Mouse (Mus musculus) liver, adult 2 months (tissue): ENCODE measurements at regions not wholly inside any gene's neighbourhood (a gene's known extent, or its start where the extent isn't known, plus 50 kb on each side); places are given as distances from the start of the nearest gene placed in this dataset.

Source experiments
- DNase-seq: peaks from one replicate; pipeline ENCODE4 v3.0.0-alpha.2; 2011; ENCODE audit warnings: low read depth, low spot score; ENCODE audit errors: extremely low read depth
- H3K27ac ChIP-seq: fragments of 200-500 bp; replicated peaks from 2 replicates; pipeline ENCODE4 v1.5.1; 2012; ENCODE audit warnings: low read depth, mild to moderate bottlenecking, control low read depth, inconsistent platforms, low read length; ENCODE audit not compliant: insufficient read depth
- H3K27me3 ChIP-seq: fragments of 200-500 bp; 2 replicates; pipeline ENCODE4 v1.6.1; 2012; ENCODE audit warnings: mild to moderate bottlenecking, moderate library complexity, low read length, inconsistent platforms; ENCODE audit not compliant: control insufficient read depth, insufficient read depth
- H3K36me3 ChIP-seq: fragments of 200-500 bp; 2 replicates; pipeline ENCODE4 v1.6.1; 2012; ENCODE audit warnings: low read length, inconsistent platforms; ENCODE audit not compliant: control insufficient read depth, insufficient read depth
- H3K4me1 ChIP-seq: fragments of 200-500 bp; 2 replicates; pipeline ENCODE4 v1.6.1; 2011; ENCODE audit warnings: low read length; ENCODE audit not compliant: control insufficient read depth, insufficient read depth
- H3K4me3 ChIP-seq: fragments of 200-500 bp; 2 replicates; pipeline ENCODE4 v1.5.1; 2011; ENCODE audit warnings: low read depth, mild to moderate bottlenecking, control low read depth, low read length, moderate library complexity; ENCODE audit not compliant: insufficient read depth
- H3K79me2 ChIP-seq: fragments of 200-500 bp; 2 replicates; pipeline ENCODE4 v1.6.1; 2012; ENCODE audit warnings: inconsistent platforms, mild to moderate bottlenecking, low read length, moderate library complexity; ENCODE audit not compliant: control insufficient read depth, insufficient read depth
- H3K9ac ChIP-seq: fragments of 200-500 bp; 2 replicates; pipeline ENCODE4 v1.6.1; 2012; ENCODE audit warnings: low read depth, mild to moderate bottlenecking, control low read depth, inconsistent platforms, low read length
- CTCF ChIP-seq: fragments of 200-500 bp; IDR thresholded peaks from 2 replicates; pipeline ENCODE4 v1.5.1; 2011; ENCODE audit warnings: low read depth, low read length, control low read depth
- POLR2A ChIP-seq: fragments of 200-500 bp; IDR thresholded peaks from 2 replicates; pipeline ENCODE4 v1.6.1; 2011; ENCODE audit warnings: low read length, control low read depth; ENCODE audit not compliant: insufficient read depth; ENCODE audit errors: extremely low read depth
- WGBS: fragments of 180-500 bp; shearing (Covaris S2); methylation state at CpG from one replicate; pipeline ENCODE4 v1.1.7; 2018; 5-methylcytosine and 5-hydroxymethylcytosine counted together

DNA sequence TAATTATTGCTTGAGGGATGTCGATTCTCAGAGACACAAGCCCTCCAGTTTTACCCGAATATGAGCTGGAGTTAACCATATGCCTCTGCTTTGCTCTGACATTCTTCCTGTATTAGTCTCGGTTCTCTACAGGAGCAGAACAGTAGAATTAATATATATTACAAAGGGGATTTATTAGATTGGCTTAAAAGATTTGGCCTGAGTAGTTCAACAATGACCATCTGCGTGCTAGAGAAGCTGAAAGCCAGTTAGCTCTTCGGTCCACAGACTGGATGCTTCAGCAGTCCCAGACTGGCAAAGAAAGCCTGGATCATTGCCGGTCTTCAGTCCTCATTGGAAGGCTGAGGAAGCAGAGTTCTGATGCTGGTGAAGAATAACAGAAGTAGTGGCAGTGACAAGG lies 100.4 kb upstream of the Gm9747 start:
- TF ChIP-seq CTCF (no peak), POLR2A (no peak)

DNA sequence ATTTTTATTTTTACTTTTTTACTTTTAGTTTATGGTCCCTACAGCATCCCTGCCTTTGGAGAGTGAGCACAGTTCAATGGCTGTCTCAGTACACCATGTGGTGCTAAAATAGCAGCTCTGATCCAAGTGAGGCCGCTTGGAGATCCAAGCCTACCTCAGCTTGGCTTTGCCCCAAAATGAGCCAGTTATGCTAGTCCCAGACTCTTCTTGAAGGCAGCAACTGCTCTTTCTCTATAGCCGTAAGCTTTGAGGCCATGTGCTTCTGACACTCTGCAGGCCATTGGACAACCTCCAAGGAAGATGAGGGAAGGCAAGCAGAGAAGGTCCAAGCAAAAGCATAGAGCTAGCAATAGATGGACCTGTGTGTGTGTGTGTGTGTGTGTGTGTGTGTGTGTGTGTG lies 98.0 kb upstream of the Gm9747 start:
- Histone ChIP-seq H3K27ac (no peak overlapping the region), H3K4me1 (no peaks in the 10 kb centered on the region), H3K4me3 (no peak overlapping the region), H3K27me3 (no peaks in the 10 kb centered on the region), H3K36me3 (no peaks in the 10 kb centered on the region), H3K79me2 (no peaks in the 10 kb centered on the region), H3K9ac (no peak overlapping the region)
- TF ChIP-seq POLR2A = no peak
- TF ChIP-seq CTCF = no peak
- 87% methylated on average over 2 of the region's 2 CpGs for WGBS
- DNase-seq = no peak

More for the DNA sequence above, 100.4 kb upstream of the Gm9747 start:
- Histone ChIP-seq H3K4me3 (no peak overlapping the region), H3K4me1 (no peaks in the 10 kb centered on the region), H3K9ac (no peak overlapping the region), H3K79me2 (no peaks in the 10 kb centered on the region), H3K27me3 (no peaks in the 10 kb centered on the region), H3K27ac (no peak overlapping the region), H3K36me3 (no peaks in the 10 kb centered on the region)
- DNase-seq = no peak
- WGBS = 92% methylated on average over 6 of the region's 6 CpGs

GRCm38 (mm10) chr1:82135761-82136331 lies 97.1 kb upstream of the Gm9747 start:
- Histone ChIP-seq H3K79me2 (no peaks in the 10 kb centered on the region), H3K4me3 (no peak overlapping the region), H3K9ac (no peak overlapping the region), H3K36me3 (no peaks in the 10 kb centered on the region), H3K27ac (no peak overlapping the region), H3K4me1 (no peaks in the 10 kb centered on the region), H3K27me3 (no peaks in the 10 kb centered on the region)
- 80% methylated on average over 8 of the region's 8 CpGs for WGBS
- DNase-seq = no peak
- TF ChIP-seq POLR2A (no peak), CTCF (no peak)

- 47% methylated on average over 2 of the region's 2 CpGs for WGBS
- H3K36me3 ChIP-seq = no peaks in the 10 kb centered on the region
- H3K27ac ChIP-seq = no peak overlapping the region
- TF ChIP-seq POLR2A (no peak), CTCF (no peak)
- H3K4me1 ChIP-seq = peaks cover 6% of the 10 kb centered on the region; the same call in 1 of the 2 replicates
- no peak overlapping the region for H3K4me3 ChIP-seq
- H3K79me2 ChIP-seq = no peaks in the 10 kb centered on the region
- no peak overlapping the region for H3K9ac ChIP-seq
- DNase-seq = peak; percentile 59
- H3K27me3 ChIP-seq = no peaks in the 10 kb centered on the region
Measured at GRCm38 (mm10) chr1:82145256-82145655, 87.7 kb upstream of the Gm9747 start.

- TF ChIP-seq CTCF (no peak), POLR2A (no peak)
- Histone ChIP-seq H3K4me3 (no peak overlapping the region), H3K27ac (no peak overlapping the region), H3K79me2 (no peaks in the 10 kb centered on the region), H3K4me1 (peaks cover 2% of the 10 kb centered on the region), H3K27me3 (no peaks in the 10 kb centered on the region), H3K9ac (no peak overlapping the region), H3K36me3 (no peaks in the 10 kb centered on the region)
- no peak for DNase-seq
- 69% methylated on average over 13 of the region's 13 CpGs for WGBS
Measured at GRCm38 (mm10) chr1:82150219-82151128, 82.4 kb upstream of the Gm9747 start.

- H3K27ac ChIP-seq = no peak overlapping the region
- no peaks in the 10 kb centered on the region for H3K36me3 ChIP-seq
- no peaks in the 10 kb centered on the region; the same call in 1 of the 2 replicates for H3K4me1 ChIP-seq
- H3K27me3 ChIP-seq = no peaks in the 10 kb centered on the region
- no peak overlapping the region for H3K4me3 ChIP-seq
- no peak for DNase-seq
- H3K9ac ChIP-seq = no peak overlapping the region
- TF ChIP-seq POLR2A (no peak), CTCF (no peak)
- H3K79me2 ChIP-seq = no peaks in the 10 kb centered on the region
Measured at GRCm38 (mm10) chr1:82155961-82156360, 77.0 kb upstream of the Gm9747 start.
